Mouse (Mus musculus) stomach, embryonic 14.5 days (tissue): ENCODE measurements around the gene Smim27. TPM values are rescaled to one million over a fixed set of nuclear protein-coding genes. Genes with fewer than 3 reads are reported as not detected.
A peak's percentile ranks its signal among the peaks of the same experiment; 100 is the strongest.

Experiments
- ATAC-seq: fragments of 200-750 bp; cut with Nextera tagmentation; 2 replicates; pipeline ENCODE4 v1.8.0; 2017; ENCODE audit warnings: low read depth, moderate TSS enrichment; ENCODE audit not compliant: insufficient number of reproducible peaks, insufficient read depth, low FRiP score
- H3K27ac ChIP-seq: fragments of 300-500 bp; sonication (generic); 2 replicates; pipeline ENCODE4 v1.5.1; 2014; ENCODE audit warnings: mild to moderate bottlenecking, low read length, moderate library complexity, mixed read lengths
- H3K27me3 ChIP-seq: fragments of 300-500 bp; sonication (generic); 2 replicates; pipeline ENCODE4 v1.6.1; 2014; ENCODE audit warnings: low read length, control low read depth, mixed read lengths; ENCODE audit not compliant: control insufficient read depth, insufficient read depth
- H3K36me3 ChIP-seq: fragments of 300-500 bp; sonication (generic); 2 replicates; pipeline ENCODE4 v1.6.1; 2014; ENCODE audit warnings: mild to moderate bottlenecking, control low read depth, low read length, moderate library complexity, mixed read lengths; ENCODE audit not compliant: control insufficient read depth, insufficient read depth
- H3K4me1 ChIP-seq: fragments of 300-500 bp; sonication (generic); 2 replicates; pipeline ENCODE4 v1.6.1; 2014; ENCODE audit warnings: low read length, control low read depth, mixed read lengths; ENCODE audit not compliant: control insufficient read depth, insufficient read depth
- H3K4me2 ChIP-seq: fragments of 300-500 bp; sonication (generic); replicated peaks from 2 replicates; pipeline ENCODE4 v1.6.1; 2014; ENCODE audit warnings: low read depth, low read length, control low read depth
- H3K4me3 ChIP-seq: fragments of 300-500 bp; sonication (generic); 2 replicates; pipeline ENCODE4 v1.5.1; 2014; ENCODE audit warnings: low read depth, low read length, control low read depth
- H3K9ac ChIP-seq: fragments of 300-500 bp; sonication (generic); replicated peaks from 2 replicates; pipeline ENCODE4 v1.6.1; 2014; ENCODE audit warnings: low read depth, mild to moderate bottlenecking, control low read depth, low read length, moderate library complexity, mixed read lengths
- H3K9me3 ChIP-seq: fragments of 300-500 bp; sonication (generic); 2 replicates; pipeline ENCODE4 v1.6.1; 2016; ENCODE audit warnings: low read depth, low read length, control low read depth; ENCODE audit not compliant: control insufficient read depth
- WGBS: fragments of 180-500 bp; shearing (Covaris S2); extraction: QIAGEN DNeasy Blood & Tissue Kit; methylation state at CpG from one replicate; pipeline ENCODE4 v1.1.7; 2014; 5-methylcytosine and 5-hydroxymethylcytosine counted together
- polyA plus RNA-seq: library from polyadenylated mRNA; unstranded; fragments of >200 nt; fragmentation: Nextera tagmentation; extraction: Ambion mirVana; gene quantifications from 2 replicates; pipeline ENCODE4 v1.2.1, GENCODE M21; 2014

Gene Smim27
- polyA plus RNA-seq, 1 experiment from 2014 or later = 48.8 TPM

GRCm38 (mm10) chr4:40233062-40233664 is 36.2 kb upstream of the Smim27 start:
- Histone ChIP-seq H3K36me3 (no peaks in the 10 kb centered on the region), H3K9me3 (no peaks in the 10 kb centered on the region), H3K27me3 (no peaks in the 10 kb centered on the region), H3K4me1 (no peaks in the 10 kb centered on the region), H3K27ac (no peak overlapping the region), H3K4me3 (no peak overlapping the region), H3K9ac (no peak overlapping the region), H3K4me2 (no peak overlapping the region)
- 91% methylated on average over 7 of the region's 7 CpGs for WGBS
- no peak for ATAC-seq

- Histone ChIP-seq H3K27me3 (no peaks in the 10 kb centered on the region), H3K9me3 (no peaks in the 10 kb centered on the region), H3K4me2 (no peak overlapping the region), H3K36me3 (no peaks in the 10 kb centered on the region), H3K9ac (no peak overlapping the region), H3K4me1 (no peaks in the 10 kb centered on the region), H3K27ac (no peak overlapping the region), H3K4me3 (no peak overlapping the region)
- no peak for ATAC-seq
- WGBS = 79% methylated on average over 6 of the region's 6 CpGs
Measured at GRCm38 (mm10) chr4:40234256-40234655, 35.1 kb upstream of the Smim27 start.

- H3K9me3 ChIP-seq = no peaks in the 10 kb centered on the region
- H3K4me2 ChIP-seq = no peak overlapping the region
- H3K27me3 ChIP-seq = no peaks in the 10 kb centered on the region
- H3K36me3 ChIP-seq = no peaks in the 10 kb centered on the region
- no peak overlapping the region for H3K27ac ChIP-seq
- H3K4me3 ChIP-seq = no peak overlapping the region
- no peaks in the 10 kb centered on the region for H3K4me1 ChIP-seq
- H3K9ac ChIP-seq = no peak overlapping the region
- ATAC-seq = no peak
- 75% methylated on average over 4 of the region's 4 CpGs for WGBS
Measured at GRCm38 (mm10) chr4:40236829-40237228, 32.5 kb upstream of the Smim27 start.

GRCm38 (mm10) chr4:40238483-40239408 is 30.6 kb upstream of the Smim27 start:
- ATAC-seq = peak; percentile 76
- peak overlapping the region; percentile 84 for H3K4me2 ChIP-seq
- 3% methylated on average over 17 of the region's 17 CpGs for WGBS

GRCm38 (mm10) chr4:40239409-40240271 is 29.7 kb upstream of the Smim27 start, which contains the start of gene Ddx58:
Ddx58 (minus strand) TSS chr4:40239828.
- ATAC-seq = peak; percentile 68

More at GRCm38 (mm10) chr4:40238483-40239408, 30.6 kb upstream of the Smim27 start:
- Histone ChIP-seq H3K4me1 (no peaks in the 10 kb centered on the region), H3K27me3 (no peaks in the 10 kb centered on the region), H3K27ac (peak overlapping the region; percentile 85), H3K36me3 (no peaks in the 10 kb centered on the region), H3K9ac (peak overlapping the region; percentile 38), H3K9me3 (no peaks in the 10 kb centered on the region), H3K4me3 (peak overlapping the region; percentile 57)

GRCm38 (mm10) chr4:40240272-40240744 is 29.1 kb upstream of the Smim27 start:
- H3K4me2 ChIP-seq = peak overlapping the region; percentile 84
- no peak overlapping the region for H3K9ac ChIP-seq
- no peaks in the 10 kb centered on the region for H3K27me3 ChIP-seq
- no peak; the same call in 1 of the 2 replicates for ATAC-seq
- no peaks in the 10 kb centered on the region for H3K9me3 ChIP-seq
- H3K36me3 ChIP-seq = no peaks in the 10 kb centered on the region
- no peaks in the 10 kb centered on the region for H3K4me1 ChIP-seq
- WGBS = 46% methylated on average over 5 of the region's 5 CpGs
- H3K27ac ChIP-seq = peak overlapping the region; percentile 85
- H3K4me3 ChIP-seq = peak overlapping the region; percentile 57

More at GRCm38 (mm10) chr4:40239409-40240271, 29.7 kb upstream of the Smim27 start, which contains the start of gene Ddx58:
- Histone ChIP-seq H3K27me3 (no peaks in the 10 kb centered on the region), H3K9me3 (no peaks in the 10 kb centered on the region), H3K9ac (peak within 1 kb of the TSS; percentile 38), H3K4me2 (peak within 1 kb of the TSS; percentile 84), H3K36me3 (no peaks in the 10 kb centered on the region), H3K4me3 (peak within 1 kb of the TSS; percentile 57), H3K27ac (peak within 1 kb of the TSS; percentile 85), H3K4me1 (no peaks in the 10 kb centered on the region)
- 2% methylated on average over 34 of the region's 35 CpGs for WGBS

- H3K27ac ChIP-seq = no peak overlapping the region
- no peaks in the 10 kb centered on the region for H3K4me1 ChIP-seq
- WGBS = 46% methylated on average over 6 of the region's 6 CpGs
- H3K4me2 ChIP-seq = no peak overlapping the region
- no peak for ATAC-seq
- no peak overlapping the region for H3K9ac ChIP-seq
- H3K27me3 ChIP-seq = no peaks in the 10 kb centered on the region
- H3K4me3 ChIP-seq = no peak overlapping the region
- H3K36me3 ChIP-seq = no peaks in the 10 kb centered on the region
- H3K9me3 ChIP-seq = no peaks in the 10 kb centered on the region
Measured at GRCm38 (mm10) chr4:40241928-40242327, 27.5 kb upstream of the Smim27 start.

- no peaks in the 10 kb centered on the region for H3K9me3 ChIP-seq
- H3K4me2 ChIP-seq = no peak overlapping the region
- H3K36me3 ChIP-seq = no peaks in the 10 kb centered on the region
- no peak for ATAC-seq
- no peaks in the 10 kb centered on the region for H3K27me3 ChIP-seq
- no peaks in the 10 kb centered on the region for H3K4me1 ChIP-seq
- no peak overlapping the region for H3K9ac ChIP-seq
- no peak overlapping the region for H3K27ac ChIP-seq
- no peak overlapping the region for H3K4me3 ChIP-seq
- 89% methylated on average over 4 of the region's 4 CpGs for WGBS
Measured at GRCm38 (mm10) chr4:40243006-40243405, 26.4 kb upstream of the Smim27 start.
